Mouse (Mus musculus) limb, embryonic 11.5 days (tissue): ENCODE measurements around the gene Bmp6. TPM values are rescaled to one million over a fixed set of nuclear protein-coding genes. Genes with fewer than 3 reads are reported as not detected.

ENCODE experiments used
- ATAC-seq: fragments of 200-750 bp; cut with Nextera tagmentation; 2 replicates; pipeline ENCODE4 v1.8.0; 2017; ENCODE audit warnings: low read depth; ENCODE audit not compliant: insufficient number of reproducible peaks, low FRiP score, low TSS enrichment
- DNase-seq: peaks from one replicate; pipeline ENCODE4 v3.0.0-alpha.2; 2015; ENCODE audit warnings: low spot score
- H3K27ac ChIP-seq: fragments of 300-500 bp; sonication (generic); replicated peaks from 2 replicates; pipeline ENCODE4 v1.5.1; 2014; ENCODE audit warnings: low read depth, mild to moderate bottlenecking, low read length
- H3K27me3 ChIP-seq: fragments of 300-500 bp; sonication (generic); 2 replicates; pipeline ENCODE4 v1.6.1; 2014; ENCODE audit warnings: mild to moderate bottlenecking, low read length, mixed read lengths; ENCODE audit not compliant: control insufficient read depth, insufficient read depth
- H3K36me3 ChIP-seq: fragments of 300-500 bp; sonication (generic); 2 replicates; pipeline ENCODE4 v1.6.1; 2014; ENCODE audit warnings: mild to moderate bottlenecking, low read length, moderate library complexity, mixed read lengths; ENCODE audit not compliant: control insufficient read depth, insufficient read depth
- H3K4me1 ChIP-seq: fragments of 300-500 bp; sonication (generic); 2 replicates; pipeline ENCODE4 v1.6.1; 2014; ENCODE audit warnings: low read length, mixed read lengths; ENCODE audit not compliant: control insufficient read depth, insufficient read depth
- H3K4me2 ChIP-seq: fragments of 300-500 bp; sonication (generic); 2 replicates; pipeline ENCODE4 v1.6.1; 2014; ENCODE audit warnings: low read depth, mild to moderate bottlenecking, moderate library complexity; ENCODE audit not compliant: severe bottlenecking
- H3K4me3 ChIP-seq: fragments of 300-500 bp; sonication (generic); 2 replicates; pipeline ENCODE4 v1.5.1; 2014; ENCODE audit warnings: low read depth, low read length
- H3K9ac ChIP-seq: fragments of 300-500 bp; sonication (generic); 2 replicates; pipeline ENCODE4 v1.6.1; 2014; ENCODE audit warnings: mild to moderate bottlenecking, low read length
- H3K9me3 ChIP-seq: fragments of 300-500 bp; sonication (generic); 2 replicates; pipeline ENCODE4 v1.6.1; 2016; ENCODE audit warnings: low read length; ENCODE audit not compliant: control insufficient read depth
- WGBS: fragments of 180-500 bp; shearing (Covaris S2); extraction: QIAGEN DNeasy Blood & Tissue Kit; methylation state at CpG from one replicate; pipeline ENCODE4 v1.1.7; 2014; 5-methylcytosine and 5-hydroxymethylcytosine counted together
- polyA plus RNA-seq: library from polyadenylated mRNA; unstranded; fragments of >200 nt; fragmentation: Nextera tagmentation; extraction: Ambion mirVana; gene quantifications from 2 replicates; pipeline ENCODE4 v1.2.1, GENCODE M21; 2014

The Bmp6 gene
- polyA plus RNA-seq, 1 experiment from 2014 or later: 0.52 TPM

- WGBS: 80% methylated on average over 20 of the region's 20 CpGs
Observed at GRCm38 (mm10) chr13:38450051-38450971, 105.4 kb downstream of the Bmp6 start.

GRCm38 (mm10) chr13:38451446-38451845, 106.5 kb downstream of the Bmp6 start:
- no peaks in the 10 kb centered on the region for H3K4me1 ChIP-seq
- no peak overlapping the region for H3K9ac ChIP-seq
- H3K27ac ChIP-seq: no peak overlapping the region
- H3K36me3 ChIP-seq: no peaks in the 10 kb centered on the region
- H3K4me3 ChIP-seq: no peak overlapping the region
- H3K4me2 ChIP-seq: no peak overlapping the region
- DNase-seq: no peak
- no peaks in the 10 kb centered on the region for H3K27me3 ChIP-seq
- ATAC-seq: no peak
- 64% methylated on average over 5 of the region's 5 CpGs for WGBS
- no peaks in the 10 kb centered on the region for H3K9me3 ChIP-seq

More at GRCm38 (mm10) chr13:38450051-38450971, 105.4 kb downstream of the Bmp6 start:
- Histone ChIP-seq H3K27me3 (no peaks in the 10 kb centered on the region), H3K4me3 (no peak overlapping the region), H3K36me3 (no peaks in the 10 kb centered on the region), H3K4me1 (no peaks in the 10 kb centered on the region), H3K9me3 (no peaks in the 10 kb centered on the region), H3K27ac (no peak overlapping the region), H3K9ac (no peak overlapping the region), H3K4me2 (no peak overlapping the region)
- ATAC-seq: no peak
- no peak for DNase-seq

GRCm38 (mm10) chr13:38463410-38463809, 118.5 kb downstream of the Bmp6 start:
- Histone ChIP-seq H3K4me3 (no peak overlapping the region), H3K27me3 (no peaks in the 10 kb centered on the region), H3K27ac (no peak overlapping the region), H3K9me3 (no peaks in the 10 kb centered on the region), H3K36me3 (no peaks in the 10 kb centered on the region), H3K4me2 (no peak overlapping the region), H3K9ac (no peak overlapping the region), H3K4me1 (no peaks in the 10 kb centered on the region)
- DNase-seq: no peak
- 78% methylated on average over 1 of the region's 1 CpGs for WGBS
- no peak for ATAC-seq

GRCm38 (mm10) chr13:38470882-38471281, 126.0 kb downstream of the Bmp6 start:
- DNase-seq (no peak), ATAC-seq (no peak)
- H3K9ac ChIP-seq: no peak overlapping the region
- no peak overlapping the region for H3K4me2 ChIP-seq
- no peaks in the 10 kb centered on the region for H3K4me1 ChIP-seq
- no peaks in the 10 kb centered on the region for H3K27me3 ChIP-seq
- no peaks in the 10 kb centered on the region for H3K36me3 ChIP-seq
- H3K4me3 ChIP-seq: no peak overlapping the region
- WGBS: 87% methylated on average over 5 of the region's 5 CpGs
- no peaks in the 10 kb centered on the region for H3K9me3 ChIP-seq
- no peak overlapping the region for H3K27ac ChIP-seq

GRCm38 (mm10) chr13:38472636-38473035, 127.7 kb downstream of the Bmp6 start:
- DNase-seq (no peak), ATAC-seq (no peak)
- Histone ChIP-seq H3K4me3 (no peak overlapping the region), H3K36me3 (no peaks in the 10 kb centered on the region), H3K27me3 (no peaks in the 10 kb centered on the region), H3K9me3 (no peaks in the 10 kb centered on the region), H3K4me2 (no peak overlapping the region), H3K27ac (no peak overlapping the region), H3K9ac (no peak overlapping the region), H3K4me1 (peaks cover 4% of the 10 kb centered on the region)
- WGBS: 96% methylated on average over 4 of the region's 4 CpGs

GRCm38 (mm10) chr13:38473497-38473896, 128.6 kb downstream of the Bmp6 start:
- Histone ChIP-seq H3K9ac (no peak overlapping the region), H3K27ac (no peak overlapping the region), H3K4me1 (peaks cover 4% of the 10 kb centered on the region), H3K4me3 (no peak overlapping the region), H3K36me3 (no peaks in the 10 kb centered on the region), H3K9me3 (no peaks in the 10 kb centered on the region), H3K4me2 (no peak overlapping the region), H3K27me3 (no peaks in the 10 kb centered on the region)
- no peak for ATAC-seq
- no peak for DNase-seq
- 87% methylated on average over 6 of the region's 6 CpGs for WGBS

- H3K27ac ChIP-seq: no peak overlapping the region
- peaks cover 4% of the 10 kb centered on the region for H3K4me1 ChIP-seq
- ATAC-seq: no peak
- peak overlapping the region; percentile 10 for H3K4me2 ChIP-seq
- no peaks in the 10 kb centered on the region for H3K9me3 ChIP-seq
- H3K9ac ChIP-seq: no peak overlapping the region; the same call in 1 of the 2 replicates
- peak; percentile 78 for DNase-seq
- no peak overlapping the region for H3K4me3 ChIP-seq
- H3K27me3 ChIP-seq: no peaks in the 10 kb centered on the region
- 25% methylated on average over 8 of the region's 8 CpGs for WGBS
- no peaks in the 10 kb centered on the region for H3K36me3 ChIP-seq
Observed at GRCm38 (mm10) chr13:38476936-38477335, 132.0 kb downstream of the Bmp6 start.

- H3K4me2 ChIP-seq: no peak overlapping the region
- H3K27me3 ChIP-seq: no peaks in the 10 kb centered on the region
- DNase-seq (no peak), ATAC-seq (no peak)
- no peak overlapping the region for H3K27ac ChIP-seq
- H3K9ac ChIP-seq: no peak overlapping the region
- 93% methylated on average over 7 of the region's 7 CpGs for WGBS
- peaks cover 4% of the 10 kb centered on the region for H3K4me1 ChIP-seq
- no peaks in the 10 kb centered on the region for H3K36me3 ChIP-seq
- H3K9me3 ChIP-seq: no peaks in the 10 kb centered on the region
- H3K4me3 ChIP-seq: no peak overlapping the region
Observed at GRCm38 (mm10) chr13:38481021-38481420, 136.1 kb downstream of the Bmp6 start.
